Mouse (Mus musculus): ENCODE data around the gene Vmn1r45.
"Not testable (repeated sequence)": the region's sequence is repeated elsewhere in the genome, so short reads cannot be mapped to it uniquely, and the experiment has no call there.

Gene Vmn1r45

DNA sequence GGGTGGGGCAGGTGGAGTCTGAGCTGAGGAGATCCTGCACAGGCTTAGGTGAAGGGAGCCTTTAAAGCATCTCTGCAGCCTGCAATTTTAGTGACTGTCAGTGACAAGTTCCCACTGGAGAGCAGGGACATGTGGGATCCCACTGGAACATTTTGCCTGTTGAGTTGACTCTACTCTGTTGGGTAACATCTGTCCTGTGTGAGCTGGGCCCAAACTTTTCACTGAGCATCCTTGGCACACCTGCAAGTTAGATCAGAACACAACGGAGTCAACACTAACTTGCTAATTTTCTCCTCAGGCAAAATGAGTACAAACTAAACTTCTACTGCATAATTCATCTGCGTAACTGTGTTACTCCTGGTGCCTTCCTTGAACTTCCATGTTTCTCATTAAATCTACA, at the start of gene Vmn1r45:
Vmn1r45 (minus strand) TSS at position 101 of the 400 bp plus-strand sequence.
- not testable (repeated sequence) for DNase-seq (ENCODE audit: low spot score in 2 of 2)

GRCm38 (mm10) chr6:89985989-89986388, 45.6 kb upstream of the Vmn1r45 start:
- no peak for DNase-seq (ENCODE audit: low spot score in 2 of 2)

DNA sequence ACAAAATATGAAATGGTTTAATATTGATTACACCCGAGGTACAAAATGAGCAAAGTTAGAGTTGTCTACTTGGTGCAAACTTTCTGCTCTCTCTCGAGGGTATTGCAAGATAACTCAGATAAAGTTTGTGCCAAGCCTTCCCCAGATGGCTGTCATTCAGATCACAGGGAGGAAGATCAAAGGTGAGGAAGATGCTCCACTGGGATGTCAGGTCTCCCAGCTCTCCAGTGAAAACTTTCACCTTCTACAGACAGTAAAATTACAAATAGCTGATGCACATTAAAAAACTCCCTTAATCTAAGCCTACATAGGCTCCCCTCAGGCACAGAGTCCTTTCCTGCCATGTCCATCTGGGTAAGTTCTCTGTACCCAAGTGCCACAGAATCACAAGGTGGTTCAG, 28.6 kb upstream of the Vmn1r45 start, which contains the start of gene Vmn1r46:
Vmn1r46 (plus strand) TSS at position 301 of the 400 bp plus-strand sequence.
- DNase-seq (ENCODE audit: low spot score in 2 of 2), result no peak

DNA sequence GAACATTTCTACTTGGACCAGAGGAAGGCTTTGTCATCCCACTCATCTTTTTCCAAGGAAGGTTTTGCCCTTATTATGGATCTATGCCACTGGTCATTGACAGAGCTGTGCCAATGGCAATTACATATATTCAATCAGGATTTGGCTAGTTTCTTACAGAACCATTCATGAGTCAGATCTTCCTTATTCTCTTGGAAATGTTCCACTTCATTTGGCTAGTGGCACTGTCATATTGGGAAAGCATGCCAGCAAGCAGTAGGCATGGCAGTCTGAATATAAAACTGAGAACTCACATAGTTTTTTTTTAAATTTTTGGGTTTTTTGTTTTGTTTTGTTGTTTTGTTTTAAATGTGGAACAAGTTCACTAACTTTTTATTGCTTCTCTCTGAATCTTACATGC, 25.9 kb upstream of the Vmn1r45 start:
- DNase-seq (ENCODE audit: low spot score in 2 of 2), result no peak

DNA sequence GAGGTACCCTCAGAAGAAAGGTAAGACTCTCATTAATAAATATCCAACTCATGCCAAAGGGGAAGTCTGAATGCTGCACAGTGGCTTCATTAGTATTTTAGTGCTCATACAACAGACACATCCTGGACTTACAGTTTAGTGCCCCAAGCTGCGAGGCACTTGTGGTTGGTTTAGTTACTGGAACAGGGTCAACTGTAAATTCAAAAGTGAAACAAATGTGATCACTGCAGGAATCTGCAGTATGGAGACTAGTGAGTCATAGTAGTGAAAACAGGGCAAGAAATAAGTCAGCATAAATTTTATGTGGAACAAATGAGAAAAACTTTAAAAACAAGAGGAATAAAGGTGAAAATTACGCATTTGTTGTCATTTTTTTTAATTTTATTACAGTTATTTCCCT, 13.2 kb upstream of the Vmn1r45 start:
- DNase-seq (ENCODE audit: low spot score in 2 of 2), result no peak

DNA sequence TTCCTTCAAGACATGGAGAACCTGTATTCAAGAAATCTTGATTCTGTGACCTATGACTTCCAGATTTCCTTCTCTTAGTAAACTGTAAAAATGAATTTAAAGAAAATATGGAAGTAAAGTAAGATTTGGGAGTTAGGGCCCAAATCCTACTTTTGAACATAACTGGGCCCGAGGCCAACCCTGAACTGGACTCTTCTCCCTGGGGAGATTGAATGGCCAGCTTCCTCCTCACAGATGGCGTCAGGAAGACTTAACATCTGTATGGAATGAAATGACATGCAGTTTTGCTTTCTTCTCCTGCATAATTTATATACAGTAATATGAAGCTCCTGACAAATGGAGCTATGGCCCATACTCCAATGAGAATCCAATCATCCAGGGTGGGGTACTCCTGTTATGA, 528 bp upstream of the Vmn1r45 start:
- no peak for DNase-seq (ENCODE audit: low spot score in 2 of 2)

DNA sequence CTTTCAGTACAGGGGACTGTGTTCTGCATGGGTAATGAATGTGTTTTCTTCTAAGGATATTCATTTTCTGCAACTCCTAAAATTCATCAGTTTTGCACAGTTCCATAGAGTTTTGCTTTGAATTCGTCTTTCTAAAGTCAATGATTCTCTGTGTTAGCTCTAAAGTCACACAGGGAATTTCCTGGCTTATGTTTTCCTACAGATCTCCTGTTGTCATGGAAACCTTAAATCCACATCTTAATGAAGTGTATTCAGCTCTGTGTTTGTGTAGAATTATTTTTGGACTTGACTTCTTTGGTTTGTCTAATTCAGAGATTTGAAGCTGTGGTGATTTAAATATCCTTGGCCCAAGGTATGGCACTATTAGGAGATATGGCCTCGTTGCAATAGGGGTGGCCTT, 56.6 kb downstream of the Vmn1r45 start:
- no peak for DNase-seq (ENCODE audit: low spot score in 2 of 2)

DNA sequence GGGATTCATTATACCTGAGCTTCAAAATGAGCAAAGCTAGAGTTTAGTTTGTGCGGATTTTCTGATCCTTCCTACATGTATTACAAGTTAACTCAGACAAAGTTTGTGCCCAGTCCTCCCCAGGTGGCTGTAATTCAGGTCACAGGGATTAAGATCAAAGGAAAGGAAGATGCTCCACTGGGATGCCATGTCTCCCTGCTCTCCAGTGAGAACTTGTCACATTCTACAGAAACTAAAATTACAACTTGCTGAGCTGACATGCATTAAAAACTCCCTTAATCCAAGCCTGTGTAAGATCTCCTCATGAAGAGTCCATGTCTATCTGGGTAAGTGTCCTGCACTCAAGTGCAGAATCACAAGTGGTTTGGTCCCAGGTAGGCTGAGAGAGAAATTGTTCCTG, 57.0 kb downstream of the Vmn1r45 start, which contains the start of gene Vmn1r44:
Vmn1r44 (plus strand) TSS at position 301 of the 400 bp plus-strand sequence.
- no peak for DNase-seq (ENCODE audit: low spot score in 2 of 2)

Measured in urinary bladder, postnatal 4 days (tissue).